Mouse (Mus musculus): ENCODE measurements around the gene Esyt2. TPM values are rescaled to one million over a fixed set of nuclear protein-coding genes. Genes with fewer than 3 reads are reported as not detected.
A peak's percentile ranks its signal among the peaks of the same experiment; 100 is the strongest.

Gene Esyt2
- total RNA-seq, 4 experiments from 2014 or later, result 26.7 to 32.3 (median 29.1) TPM

DNA sequence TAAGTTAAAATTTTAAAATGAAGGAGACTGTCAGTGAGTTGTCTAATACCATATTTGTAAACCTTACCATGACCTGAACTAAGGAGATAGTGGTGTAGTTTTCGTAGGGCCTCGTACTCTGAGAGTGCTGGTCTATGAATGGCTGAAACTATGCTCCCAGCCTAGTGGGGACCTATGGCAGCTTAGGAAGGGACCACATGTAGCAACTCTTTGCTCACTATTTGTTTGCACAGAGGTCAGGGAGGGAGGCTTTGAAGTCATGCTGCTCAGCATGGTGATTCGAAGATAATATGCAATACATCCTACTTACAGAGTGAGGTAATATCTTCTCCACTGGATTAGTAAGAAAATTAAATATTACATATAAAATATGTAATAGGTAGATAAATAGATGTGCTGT is 73.7 kb downstream of the Esyt2 start:
- DNase-seq (ENCODE audit: low spot score in 2 of 2), result no peak

DNA sequence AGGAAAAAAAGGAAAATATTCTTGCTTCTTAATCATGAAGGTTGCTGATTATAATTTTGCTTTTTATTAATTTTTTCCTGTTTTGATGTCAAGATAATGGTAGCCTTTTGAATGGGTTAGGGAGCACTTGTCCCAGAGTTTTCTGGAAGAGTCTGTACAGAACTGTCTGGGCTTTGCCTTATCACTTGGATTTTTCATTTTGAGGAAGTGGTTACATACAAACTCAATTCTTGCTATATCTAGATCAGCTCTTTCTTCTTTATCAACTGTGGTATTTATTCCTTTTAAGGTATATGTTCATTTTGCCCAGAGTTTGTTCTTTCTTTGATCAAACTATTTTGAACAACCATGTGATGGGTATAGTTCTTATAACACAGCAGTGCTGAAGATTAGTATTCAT is 81.1 kb downstream of the Esyt2 start:
- DNase-seq (ENCODE audit: low spot score in 2 of 2), result no peak

DNA sequence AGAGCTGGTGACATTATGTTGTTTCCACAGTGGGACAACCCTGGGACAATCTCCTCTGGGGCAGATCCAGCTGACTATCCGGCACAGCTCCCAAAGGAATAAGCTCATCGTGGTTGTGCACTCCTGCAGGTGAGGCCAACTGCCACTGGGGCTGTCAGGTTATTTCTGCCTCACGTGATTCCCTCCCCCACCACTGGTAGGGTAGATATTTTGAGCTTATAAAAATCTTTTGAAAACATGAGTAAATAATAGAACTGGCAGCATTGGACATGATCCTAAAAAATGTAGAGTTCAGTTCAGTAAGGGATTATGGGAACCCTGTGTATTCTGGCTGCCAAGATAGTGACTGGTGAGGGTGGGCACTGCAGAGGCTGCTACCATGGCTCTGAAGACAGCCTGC is 85.9 kb downstream of the Esyt2 start:
- no peak for DNase-seq (ENCODE audit: low spot score in 2 of 2)

DNA sequence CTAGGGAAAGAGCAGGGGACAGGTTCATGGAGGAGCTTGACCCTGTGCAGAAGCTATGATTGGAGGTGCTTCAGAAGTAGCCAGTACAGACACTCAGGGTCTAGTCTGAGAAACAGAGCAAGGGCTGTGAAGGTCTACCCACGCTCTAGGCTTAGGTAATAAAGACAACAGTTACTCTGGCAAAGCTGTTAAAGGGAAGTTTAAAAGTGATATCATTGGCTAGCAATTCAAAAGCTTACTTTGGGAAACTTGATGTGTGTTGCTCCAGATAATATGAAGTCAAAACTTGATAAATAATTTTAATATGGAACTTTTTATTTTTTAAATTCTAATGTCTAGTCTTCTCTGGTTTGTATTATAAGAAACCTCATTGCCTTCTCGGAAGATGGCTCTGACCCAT is 86.3 kb downstream of the Esyt2 start:
- DNase-seq (ENCODE audit: low spot score in 2 of 2), result no peak

DNA sequence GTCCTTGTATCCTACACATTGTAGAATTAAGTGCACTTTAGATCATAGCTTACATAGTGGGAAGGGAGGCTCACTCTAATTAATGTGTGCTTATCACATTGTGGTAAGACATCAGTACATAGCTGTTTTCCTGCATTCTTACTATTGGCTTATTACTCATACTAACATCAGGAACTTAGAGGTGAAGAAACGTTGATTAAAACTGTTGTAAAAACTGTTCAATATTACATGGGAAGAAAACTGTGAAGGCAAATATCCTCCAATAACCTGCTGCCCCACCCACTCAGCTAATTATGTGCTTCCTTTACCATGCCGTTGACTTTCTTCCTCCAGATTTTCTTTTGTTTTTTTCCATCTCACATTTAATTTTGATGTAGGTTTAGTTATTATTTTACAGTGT is 87.9 kb downstream of the Esyt2 start:
- DNase-seq (ENCODE audit: low spot score in 2 of 2), result no peak

DNA sequence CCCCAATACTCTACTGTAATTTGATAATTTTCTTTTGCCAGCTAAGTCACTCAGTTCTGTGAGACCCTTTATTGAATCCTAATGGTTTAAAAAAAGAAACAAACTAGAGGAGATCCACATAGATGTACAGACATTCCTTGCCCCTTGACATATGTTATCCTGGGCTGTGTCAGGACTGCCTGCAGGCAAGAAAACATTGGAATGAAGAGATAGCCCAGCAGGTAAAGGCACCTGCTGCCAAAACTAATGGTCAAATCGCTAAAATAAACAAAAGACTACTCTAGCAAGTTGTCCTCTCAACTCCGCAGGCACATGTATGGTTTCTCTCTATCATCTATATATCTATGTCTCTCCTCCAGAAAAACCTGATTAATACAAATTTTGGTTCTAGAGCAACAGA is 102.1 kb downstream of the Esyt2 start:
- no peak for DNase-seq (ENCODE audit: low spot score in 2 of 2)

DNA sequence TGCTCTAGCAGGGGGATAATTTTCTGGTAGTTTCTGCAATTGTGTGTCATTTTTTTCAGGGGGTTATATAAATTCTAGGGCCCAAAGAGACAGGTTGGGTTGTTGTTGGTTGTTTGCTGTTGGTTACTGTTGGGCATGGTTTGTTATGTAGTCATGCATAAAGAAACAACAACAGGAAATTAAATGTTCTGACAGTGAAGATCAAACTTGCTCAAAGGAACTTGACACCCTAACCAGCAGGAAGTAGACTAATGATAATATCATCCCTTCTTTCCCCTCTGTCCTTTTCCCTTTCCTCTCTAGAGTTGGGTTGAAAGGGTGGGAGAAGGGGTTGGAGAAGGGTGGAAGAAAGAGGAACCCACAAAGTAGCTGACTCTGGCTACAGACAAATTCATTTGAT is 103.0 kb downstream of the Esyt2 start:
- DNase-seq (ENCODE audit: low spot score in 2 of 2), result no peak

DNA sequence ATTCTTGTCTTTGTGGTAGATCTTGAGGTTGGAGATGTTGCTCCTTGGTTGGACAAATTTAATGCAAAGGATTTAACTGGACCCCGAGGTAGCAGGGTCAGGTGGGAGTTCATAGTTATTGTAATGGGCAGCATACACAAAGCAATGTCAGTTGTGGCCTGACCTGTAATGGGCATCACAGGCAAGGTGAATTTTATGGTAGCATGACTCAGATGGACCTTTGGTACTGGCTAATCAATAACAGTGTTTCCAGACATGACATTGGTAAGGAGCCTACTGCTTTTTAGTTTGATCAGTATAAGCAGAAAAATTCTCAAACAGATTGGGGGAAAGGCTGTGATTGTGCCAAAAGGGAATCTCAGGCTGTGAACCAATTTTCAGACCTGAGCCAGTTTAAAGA is 105.8 kb downstream of the Esyt2 start:
- no peak for DNase-seq (ENCODE audit: low spot score in 2 of 2)

DNA sequence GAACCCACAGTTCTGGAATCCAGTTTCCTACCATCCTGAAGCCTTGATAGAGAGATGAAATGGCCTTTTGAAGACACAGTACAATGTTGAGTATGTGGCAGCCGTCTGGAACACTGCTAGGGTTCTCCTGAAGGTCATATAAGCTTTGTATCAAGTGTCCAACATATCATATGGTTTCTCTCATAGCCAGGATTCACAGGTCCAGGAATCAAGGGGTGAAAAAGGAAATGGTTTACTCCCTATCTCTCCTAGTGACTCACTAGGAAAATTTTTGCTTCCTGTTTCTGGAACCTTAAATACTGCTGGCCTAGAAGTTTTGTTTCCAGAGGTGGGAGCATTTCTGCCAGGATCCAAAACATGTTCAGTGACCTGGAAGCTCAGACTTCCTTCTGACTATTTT is 108.9 kb downstream of the Esyt2 start:
- no peak for DNase-seq (ENCODE audit: low spot score in 2 of 2)

DNA sequence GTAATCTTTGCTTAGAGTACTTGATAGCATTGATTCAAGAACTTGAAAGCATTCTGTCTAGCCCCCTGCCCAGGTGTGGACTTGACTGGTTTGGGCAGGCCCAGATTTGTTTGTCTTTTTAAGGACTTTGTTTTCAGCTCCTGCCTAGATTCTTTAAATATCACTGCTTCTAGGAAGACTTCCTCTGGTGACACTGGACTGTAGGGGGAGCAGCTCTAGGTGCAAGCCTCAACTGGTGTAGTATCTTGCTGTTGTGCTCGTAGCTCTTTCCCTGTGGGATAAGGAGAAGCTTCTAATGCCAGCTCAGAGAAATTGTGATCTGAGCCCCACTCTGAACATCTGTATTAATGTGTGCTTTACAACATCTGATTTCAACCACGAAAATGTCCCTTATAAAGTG is 113.3 kb downstream of the Esyt2 start:
- no peak for DNase-seq (ENCODE audit: low spot score in 2 of 2)

DNA sequence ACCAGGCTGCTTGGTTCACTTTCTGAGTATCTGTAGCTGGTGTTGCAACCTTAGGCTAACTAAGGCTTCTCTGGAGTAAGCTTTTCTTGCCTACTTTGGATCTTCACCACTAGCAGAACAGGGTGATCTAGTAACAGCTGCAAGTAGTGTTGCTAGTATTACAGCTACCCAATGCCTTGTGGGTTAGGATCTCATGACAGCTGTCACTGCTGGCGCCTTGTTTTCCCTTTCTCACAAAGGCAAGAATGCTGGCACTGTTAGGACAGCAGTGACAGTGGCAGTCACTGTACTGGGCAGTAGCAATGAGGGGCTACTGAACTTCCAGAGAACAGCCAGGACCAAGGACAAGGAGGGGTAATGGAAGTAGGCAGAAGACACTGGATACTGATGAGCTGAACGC is 114.3 kb downstream of the Esyt2 start:
- DNase-seq (ENCODE audit: low spot score in 2 of 2), result no peak

DNA sequence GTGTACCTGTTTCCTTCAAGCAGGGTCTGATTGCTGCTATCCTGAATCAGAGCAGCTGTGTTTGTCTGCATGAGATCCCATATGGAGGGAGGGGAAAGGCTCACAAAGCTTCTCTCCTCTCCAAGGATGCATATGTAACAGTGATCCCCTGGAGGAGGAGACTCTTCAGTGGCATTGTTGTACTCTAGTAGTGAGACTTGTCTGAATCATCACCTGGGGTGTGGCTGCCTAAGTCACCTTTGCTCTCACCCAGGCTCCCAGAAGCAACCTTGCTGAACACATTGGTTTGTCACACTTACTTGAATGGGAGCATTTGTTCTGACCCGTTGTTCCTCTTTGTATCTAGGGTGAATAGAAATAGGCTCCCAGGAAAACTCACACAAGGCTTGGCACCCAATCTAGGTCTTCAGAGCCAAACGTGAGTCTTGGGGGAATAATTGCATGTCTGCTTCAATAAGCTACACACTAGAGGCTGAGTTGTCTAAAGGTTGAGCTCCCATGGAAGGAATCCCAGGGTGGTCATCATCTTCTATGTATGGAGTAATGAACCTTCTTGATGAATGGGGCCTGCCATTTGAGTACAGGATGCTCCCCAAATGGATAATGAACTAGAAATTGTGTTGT is 115.2 kb downstream of the Esyt2 start:
- no peak for DNase-seq (ENCODE audit: low spot score in 2 of 2)

DNA sequence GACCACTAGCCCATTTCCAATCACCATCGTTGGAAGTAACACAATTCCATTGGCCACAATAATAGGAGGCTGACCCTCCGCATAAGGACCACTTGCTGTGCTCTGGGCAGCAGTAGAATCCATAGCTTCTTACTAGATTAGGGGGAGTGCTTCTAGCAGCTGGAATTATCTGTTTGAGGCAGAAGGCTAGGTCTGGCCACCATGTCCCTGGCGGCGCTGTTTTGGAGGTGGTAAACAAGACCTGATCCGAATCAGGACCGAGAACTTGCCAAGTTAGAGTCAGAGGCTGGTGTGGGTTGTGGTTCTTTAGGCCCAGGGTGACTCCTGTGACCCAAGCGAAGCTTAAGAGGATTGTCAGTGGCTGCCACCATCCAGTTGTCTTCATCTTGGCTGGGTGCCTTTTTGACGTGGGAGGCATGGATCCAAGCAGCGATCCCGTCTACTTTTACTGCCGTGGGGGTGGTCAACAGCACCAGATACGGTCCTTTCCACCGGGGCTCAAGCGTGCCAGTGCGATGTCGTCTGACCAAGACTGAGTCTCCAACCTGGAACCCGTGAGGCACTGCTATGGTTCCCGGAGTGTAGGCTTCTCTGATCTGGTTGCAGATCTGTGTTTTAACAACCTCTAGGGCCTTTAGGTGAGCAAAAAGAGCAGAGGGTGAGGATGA is 123.2 kb downstream of the Esyt2 start:
- no peak for DNase-seq (ENCODE audit: low spot score in 2 of 2)

DNA sequence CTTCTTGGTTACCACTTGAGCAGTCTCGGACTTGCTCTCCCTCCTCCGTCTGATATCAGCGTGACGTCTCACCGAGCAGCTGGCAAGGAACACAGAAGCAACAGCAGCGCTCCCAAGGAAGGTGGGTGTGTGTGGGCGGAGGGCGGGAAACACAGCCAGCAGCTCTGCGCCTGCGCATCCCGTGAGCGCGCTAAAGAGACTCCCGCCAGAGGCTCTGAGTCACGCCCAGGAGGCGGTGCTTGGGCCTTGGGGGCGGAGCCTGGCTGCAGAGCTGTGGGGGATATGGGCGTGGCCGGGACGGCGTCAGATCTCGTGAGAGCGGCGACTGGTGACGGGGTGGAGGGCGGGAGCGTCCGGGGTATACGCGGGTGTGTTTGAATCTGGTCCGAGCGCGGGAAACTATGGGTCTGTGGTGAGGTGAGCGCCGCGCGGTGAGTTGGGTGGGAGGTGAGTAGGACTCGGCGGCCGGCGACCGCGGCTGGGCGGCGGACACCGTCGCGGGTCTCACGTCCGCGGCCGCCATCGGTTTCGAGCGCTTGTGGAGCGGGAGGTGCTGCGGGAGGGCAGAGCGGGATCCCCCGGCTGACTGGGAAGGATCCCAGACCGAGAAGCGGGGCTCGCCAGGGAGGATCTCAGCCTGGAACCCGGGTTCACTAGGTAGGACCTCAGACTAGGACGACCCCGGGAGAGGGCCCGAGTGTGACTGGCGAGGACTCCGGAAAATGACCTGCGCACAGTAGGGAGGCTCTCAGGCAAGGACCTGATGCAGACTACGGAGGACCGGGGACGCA is 124.2 kb downstream of the Esyt2 start, which contains the start of gene Ncapg2:
TSS of gene Ncapg2 (plus strand) at position 358 of the 791 bp plus-strand sequence.
- peak; percentile 92 to 94 for DNase-seq (ENCODE audit: low spot score in 2 of 2)

DNA sequence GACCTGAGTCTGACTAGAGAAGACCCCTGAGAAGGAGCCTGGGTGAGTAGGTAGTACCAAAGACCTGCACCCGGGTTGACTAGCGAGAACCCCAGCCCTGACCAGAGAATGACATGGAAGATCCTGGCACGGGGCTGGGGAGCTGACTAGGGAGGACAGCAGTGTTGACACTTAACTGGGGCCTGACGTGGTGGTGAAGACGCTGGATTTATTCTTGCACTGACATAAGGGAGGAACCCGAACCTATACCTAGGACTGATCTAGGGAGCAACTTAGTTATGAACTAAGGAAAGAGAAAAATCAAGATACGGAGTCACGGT is 124.8 kb downstream of the Esyt2 start:
- no peak for DNase-seq (ENCODE audit: low spot score in 2 of 2)

DNA sequence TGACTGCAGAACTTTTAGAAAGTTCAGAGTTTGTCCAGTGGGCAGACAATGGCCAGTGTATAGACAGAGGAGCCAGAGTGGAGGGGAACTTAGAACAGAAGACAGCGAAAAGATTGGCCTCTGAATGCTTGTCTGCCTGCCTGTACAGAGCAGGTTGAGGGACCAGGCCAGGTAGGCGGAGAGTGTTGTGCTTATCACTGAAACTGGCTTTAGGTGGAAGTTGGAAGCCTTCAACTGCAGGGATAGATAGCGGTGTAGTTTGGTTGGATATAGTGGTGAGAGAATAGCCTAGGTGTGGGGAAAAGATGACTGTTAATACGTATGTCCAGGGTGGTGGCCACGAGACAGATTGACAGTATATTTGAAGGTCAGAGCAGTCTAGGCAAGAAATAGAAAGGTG is 126.9 kb downstream of the Esyt2 start:
- DNase-seq (ENCODE audit: low spot score in 2 of 2), result no peak

DNA sequence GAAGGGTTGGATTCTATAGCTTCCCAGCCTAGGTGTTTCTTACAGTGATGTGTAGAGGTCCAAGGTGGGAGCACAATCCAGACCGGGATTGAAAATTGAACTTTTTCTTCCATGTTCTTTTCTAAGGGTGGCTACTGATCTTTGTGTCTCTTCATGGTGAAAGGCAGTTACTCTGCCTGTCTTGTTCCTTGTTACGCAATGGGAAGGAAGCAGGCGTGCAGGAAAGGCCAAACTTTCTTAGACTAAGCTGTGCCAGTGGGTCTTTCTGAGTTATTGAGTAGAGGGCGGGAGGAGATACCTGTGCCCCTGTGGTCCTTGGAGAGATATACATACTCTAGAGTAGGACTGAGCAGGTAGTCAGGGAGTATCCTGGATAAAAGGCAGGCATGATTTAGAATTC is 133.9 kb downstream of the Esyt2 start:
- no peak for DNase-seq (ENCODE audit: low spot score in 2 of 2)

DNA sequence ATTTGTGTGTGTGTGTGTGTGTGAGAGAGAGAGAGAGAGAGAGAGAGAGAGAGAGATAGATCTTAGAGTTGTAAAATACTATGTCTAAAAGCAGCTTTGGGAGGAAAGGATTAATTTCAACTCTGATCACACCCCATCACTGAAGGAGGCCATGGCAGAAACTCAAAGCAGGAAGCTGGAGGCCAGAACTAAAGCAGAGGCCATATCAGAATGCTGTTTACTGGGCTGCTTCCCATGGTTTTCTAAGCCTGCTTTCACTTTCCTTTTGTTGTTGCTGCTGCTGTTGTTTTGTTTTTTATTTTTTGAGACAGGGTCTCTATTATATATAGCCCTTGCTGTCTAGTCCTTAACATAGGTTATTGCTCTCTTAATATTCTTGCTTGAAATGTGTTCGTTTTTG is 135.5 kb downstream of the Esyt2 start:
- DNase-seq (ENCODE audit: low spot score in 2 of 2), result no peak

DNA sequence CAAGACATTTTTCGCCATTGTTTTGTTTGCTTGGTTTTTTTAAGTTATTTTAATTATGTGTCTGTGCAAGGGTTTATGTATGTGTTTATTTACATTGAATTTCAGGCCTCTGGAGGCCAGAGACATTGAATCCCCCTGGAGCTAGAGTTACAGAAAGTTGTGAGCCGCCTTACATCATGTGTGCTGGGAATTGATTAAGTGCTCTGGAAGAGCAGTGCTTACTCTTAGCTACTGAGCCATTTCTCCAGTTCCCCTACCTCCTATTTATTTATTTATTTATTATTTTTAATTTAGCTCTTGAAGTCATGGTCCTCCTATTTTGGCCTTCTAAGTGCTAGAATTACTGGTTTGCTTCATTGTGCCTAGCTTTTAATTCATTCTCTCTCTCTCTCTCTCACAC is 140.7 kb downstream of the Esyt2 start:
- DNase-seq (ENCODE audit: low spot score in 2 of 2), result no peak

DNA sequence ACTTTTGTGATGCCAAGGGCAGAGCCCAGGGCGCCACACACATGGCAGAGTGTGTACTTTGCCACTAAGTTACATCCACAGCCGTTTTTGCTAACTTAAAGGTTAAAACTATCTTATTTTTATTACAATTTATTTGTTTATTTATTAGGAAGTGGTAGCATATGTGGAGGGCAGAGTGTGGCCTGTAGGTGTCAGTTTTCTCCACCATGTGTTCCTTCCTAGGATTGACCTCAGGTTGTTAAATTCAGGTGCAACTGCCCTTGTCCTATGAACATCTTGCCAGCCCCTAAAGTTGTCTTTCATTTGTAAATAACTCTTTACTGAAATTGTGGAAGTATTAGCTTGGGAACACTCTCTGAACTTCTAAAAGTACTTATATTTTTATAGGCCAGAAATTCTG is 144.4 kb downstream of the Esyt2 start:
- DNase-seq (ENCODE audit: low spot score in 2 of 2), result no peak

DNA sequence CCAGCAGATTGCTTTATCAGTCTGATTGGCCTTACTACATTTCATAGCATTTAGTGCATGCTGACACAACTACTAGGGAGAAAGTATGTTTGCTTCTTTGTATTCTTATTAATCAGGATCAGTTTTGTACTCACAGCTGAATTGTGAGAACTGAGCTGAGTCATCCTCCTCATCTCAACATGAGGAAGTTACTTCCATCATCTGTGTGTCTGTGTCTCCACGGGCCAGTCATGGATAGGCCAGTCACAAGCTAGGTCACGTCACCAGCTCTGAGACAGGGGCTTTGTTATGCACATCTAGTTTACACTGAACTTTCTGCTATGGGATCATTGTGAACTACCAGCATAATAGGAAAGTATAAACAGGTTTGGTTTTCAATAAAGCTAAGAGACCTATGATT is 152.7 kb downstream of the Esyt2 start:
- DNase-seq (ENCODE audit: low spot score in 2 of 2), result no peak

DNA sequence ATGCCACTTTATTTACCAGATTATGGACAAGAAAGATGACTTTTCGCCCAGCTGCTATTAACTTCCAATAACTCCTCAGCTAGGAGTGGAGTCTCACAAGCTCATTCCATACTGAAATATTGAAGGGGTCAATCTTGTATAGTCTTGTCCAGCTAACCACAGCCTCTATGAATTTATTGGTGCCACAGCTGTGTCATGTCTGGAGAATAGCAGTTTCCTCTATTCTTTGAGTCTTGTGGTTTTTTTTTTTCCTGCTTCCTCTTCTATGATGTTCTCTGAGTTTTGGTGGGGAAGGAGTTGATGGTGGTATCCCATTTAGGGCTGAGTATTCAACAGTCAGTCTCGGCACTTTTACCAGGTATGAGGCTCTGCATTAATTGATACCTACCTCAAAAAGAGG is 154.2 kb downstream of the Esyt2 start:
- no peak for DNase-seq (ENCODE audit: low spot score in 2 of 2)

DNA sequence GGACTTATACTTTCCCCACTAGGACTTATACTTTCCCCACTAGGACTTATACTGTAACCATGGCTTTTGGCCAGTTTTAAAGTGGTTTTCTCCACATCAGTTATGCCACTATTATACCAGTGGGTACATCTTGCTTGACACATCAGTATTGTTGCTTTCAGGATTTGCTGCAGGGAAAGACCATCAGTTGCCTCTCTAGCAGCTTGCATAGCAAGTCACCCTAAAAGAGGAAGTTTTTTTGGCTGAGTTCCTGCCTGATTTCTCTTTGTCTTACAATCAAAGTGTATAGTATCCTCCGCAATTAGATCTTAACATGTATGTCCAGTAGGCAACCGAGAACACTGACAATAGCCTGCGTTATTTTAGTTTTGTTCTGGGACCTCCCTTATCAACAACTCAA is 155.1 kb downstream of the Esyt2 start:
- no peak for DNase-seq (ENCODE audit: low spot score in 2 of 2)

Data from gastrocnemius, adult 8-10 months (tissue).